In the genomic region with DNA sequence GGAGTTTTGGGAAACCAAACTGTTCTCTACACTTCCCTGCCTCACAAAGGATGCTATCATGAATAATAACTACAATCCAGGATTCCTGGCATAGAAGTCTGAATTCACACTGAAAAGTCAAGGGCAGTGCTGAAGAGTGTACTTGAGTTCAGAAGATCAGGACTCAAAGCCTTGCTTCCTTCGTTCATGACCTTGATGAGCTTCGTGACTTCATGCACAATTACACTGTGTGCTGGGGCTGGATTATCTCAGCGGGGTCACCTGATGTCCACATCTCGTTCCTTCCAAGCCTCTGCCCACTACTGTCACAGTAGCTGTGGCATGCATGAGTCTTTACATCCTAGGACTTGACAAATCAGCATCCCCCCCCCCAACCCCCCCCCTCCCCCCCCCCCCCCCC, we compare ENCODE assay signal across 23 mouse cellular contexts. TPM values are rescaled to one million over a fixed set of nuclear protein-coding genes. Genes with fewer than 3 reads are reported as not detected.
"Had no signal": no experiment of that assay in that cellular context is flagged by ENCODE, and none has a peak within 500 bp of the region (broad histone marks: within the 10 kb centered on the region; RNA-seq: fewer than 3 reads in every experiment).

No protein-coding gene starts in this region.

- H3K9ac ChIP-seq: kidney, embryonic 15.5 days; limb, embryonic 12.5 days; limb, embryonic 15.5 days; liver, embryonic 14.5 days; liver, postnatal 0 days; lung, embryonic 14.5 days; midbrain, embryonic 12.5 days; neural tube, embryonic 13.5 days; stomach, embryonic 15.5 days had no signal

- H3K4me2 ChIP-seq: kidney, embryonic 15.5 days; limb, embryonic 12.5 days; limb, embryonic 15.5 days; liver, embryonic 11.5 days; lung, embryonic 14.5 days; midbrain, embryonic 12.5 days; neural tube, embryonic 13.5 days; stomach, embryonic 15.5 days had no signal

- H3K27me3 ChIP-seq: kidney, embryonic 15.5 days; limb, embryonic 12.5 days; limb, embryonic 15.5 days; midbrain, embryonic 12.5 days; neural tube, embryonic 13.5 days; stomach, embryonic 15.5 days had no signal

- H3K27ac ChIP-seq: kidney, embryonic 15.5 days; limb, embryonic 12.5 days; limb, embryonic 15.5 days; liver, embryonic 14.5 days; macrophage; midbrain, embryonic 12.5 days; neural tube, embryonic 13.5 days; stomach, embryonic 15.5 days had no signal

- H3K4me3 ChIP-seq: kidney, embryonic 15.5 days; limb, embryonic 12.5 days; limb, embryonic 15.5 days; midbrain, embryonic 12.5 days; myocyte; neural tube, embryonic 13.5 days; stomach, embryonic 15.5 days had no signal

- H3K4me1 ChIP-seq: kidney, embryonic 15.5 days; limb, embryonic 12.5 days; limb, embryonic 15.5 days; midbrain, embryonic 12.5 days; stomach, embryonic 15.5 days had no signal

- DNase-seq: kidney, postnatal 10 days; kidney, postnatal 36 days; left cerebral cortex, postnatal 4 days; liver, postnatal 0 days; lung, embryonic 14.5 days; right cerebral cortex, postnatal 25 days; spleen, adult 18-20 months; thymus, postnatal 25 days had no signal

- H3K9me3 ChIP-seq: kidney, embryonic 15.5 days; limb, embryonic 12.5 days; limb, embryonic 15.5 days; midbrain, embryonic 12.5 days; neural tube, embryonic 13.5 days; stomach, embryonic 15.5 days had no signal

- ATAC-seq: liver, postnatal 0 days; lung, postnatal 0 days had no signal

- H3K36me3 ChIP-seq: kidney, embryonic 15.5 days; limb, embryonic 12.5 days; limb, embryonic 15.5 days; midbrain, embryonic 12.5 days; neural tube, embryonic 13.5 days; stomach, embryonic 15.5 days had no signal

RNA-seq across cellular contexts. Expression of gene Lrrn4, which starts 20.9 kb away (rescaled TPM):
- total RNA-seq: monocyte, adult 5-6 weeks had no signal
- polyA plus RNA-seq: macrophage, myocyte had no signal

RNA-seq across cellular contexts. Expression of gene Fermt1, which starts 44.1 kb away (rescaled TPM):
- total RNA-seq: left cerebral cortex, postnatal 4 days; megakaryocyte, adult 5-6 weeks; monocyte, adult 5-6 weeks; neutrophil, adult 5-6 weeks had no signal
- polyA plus RNA-seq: macrophage; midbrain, embryonic 16.5 days; myocyte; neural tube, embryonic 13.5 days had no signal
